Mouse (Mus musculus) B cell, adult 67 days (primary cell): ENCODE data around the gene Olfr926. TPM values are rescaled to one million over a fixed set of nuclear protein-coding genes. Genes with fewer than 3 reads are reported as not detected.

Experiments used
- total RNA-seq, 2 experiments: library from RNA; stranded (reverse); gene quantifications; 4 replicates each; pipeline ENCODE4 v1.2.4; 2023

Gene Olfr926
- total RNA-seq, result not detected

DNA sequence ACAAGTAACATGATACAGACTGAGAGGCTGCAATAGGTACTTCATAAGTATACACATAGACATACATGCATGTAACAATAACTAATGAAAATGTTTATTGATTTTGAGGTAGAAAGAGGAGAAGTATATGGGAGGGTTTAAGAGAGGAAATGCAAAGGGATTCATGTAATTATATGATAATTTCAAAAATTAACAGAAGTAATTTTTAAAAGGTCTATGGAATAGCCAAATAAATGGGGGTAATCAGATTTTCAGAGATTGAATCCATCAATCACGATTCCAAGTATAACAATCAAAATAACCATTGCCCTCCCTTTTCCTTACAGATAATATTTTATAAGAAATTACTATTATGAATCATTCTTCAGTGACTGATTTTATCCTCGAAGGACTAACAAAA is at the start of gene Olfr926:
Gene Olfr926 (plus strand): TSS at position 301 of the 400 bp plus-strand sequence.

DNA sequence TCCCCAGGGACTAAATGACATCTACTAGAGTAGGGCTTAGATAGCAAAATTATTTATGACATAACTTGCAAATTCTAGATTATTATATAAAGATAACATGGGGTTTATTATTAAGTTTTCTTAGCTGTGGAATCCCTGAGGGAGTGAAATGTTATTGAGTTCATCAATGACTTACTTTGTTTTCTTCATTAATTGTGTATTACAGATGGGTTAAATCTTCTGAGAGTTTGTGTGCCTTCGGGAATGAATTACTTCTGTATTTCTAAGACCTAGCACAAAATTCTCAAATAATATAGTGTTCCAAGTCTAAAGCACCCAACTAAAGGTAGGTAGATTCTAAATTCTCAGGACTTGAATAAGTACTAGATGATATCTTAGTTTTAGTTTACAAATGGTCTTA is 32.8 kb upstream of the Olfr926 start, which contains the start of gene Olfr924:
Gene Olfr924 (plus strand): TSS at position 301 of the 400 bp plus-strand sequence.

DNA sequence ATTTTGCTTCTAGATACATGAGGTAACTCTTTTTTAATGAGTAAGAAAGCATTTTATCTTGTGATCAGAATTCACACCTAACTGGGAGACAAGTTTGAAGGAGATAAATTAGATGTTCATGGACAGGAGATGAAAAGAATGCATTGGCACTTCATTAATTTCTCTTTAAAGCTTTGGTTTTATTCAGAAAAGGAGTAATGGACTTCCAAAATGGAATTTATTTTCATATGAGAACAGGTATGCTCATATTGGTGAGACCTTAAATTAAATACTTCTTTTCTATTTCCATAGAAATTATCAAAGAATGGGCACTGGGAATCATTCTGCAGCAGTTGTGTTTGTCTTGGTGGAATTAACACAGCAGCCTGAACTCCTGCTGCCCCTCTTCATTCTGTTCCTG is 22.2 kb upstream of the Olfr926 start, which contains the start of gene Olfr26:
Gene Olfr26 (plus strand): TSS at position 301 of the 400 bp plus-strand sequence.

Other genes with a start within 250 kb of the Olfr926 start
- gene Olfr916, start 217.3 kb upstream of the Olfr926 start, total RNA-seq, result not detected
- not detected for gene Olfr917, start 211.3 kb upstream of the Olfr926 start, total RNA-seq
- gene Olfr918, start 202.5 kb upstream of the Olfr926 start, total RNA-seq, result not detected
- gene Olfr919, start 173.5 kb upstream of the Olfr926 start, total RNA-seq, result not detected
- 1 to 10 TPM; 6.2 to 9.1 TPM for gene Vwa5a, start 158.9 kb upstream of the Olfr926 start, total RNA-seq
- not detected for gene Olfr920, start 124.8 kb upstream of the Olfr926 start, total RNA-seq
- not detected for gene Olfr921, start 104.1 kb upstream of the Olfr926 start, total RNA-seq
- gene Olfr922, start 62.5 kb upstream of the Olfr926 start, total RNA-seq, result not detected
- gene Olfr923, start 50.6 kb upstream of the Olfr926 start, total RNA-seq, result not detected
- not detected for gene Olfr924, start 32.7 kb upstream of the Olfr926 start, total RNA-seq
- gene Olfr26, start 22.1 kb upstream of the Olfr926 start, total RNA-seq, result not detected
- gene Olfr930, start 52.7 kb downstream of the Olfr926 start, total RNA-seq, result not detected
- not detected for gene Olfr933, start 95.2 kb downstream of the Olfr926 start, total RNA-seq
- gene Olfr934, start 111.2 kb downstream of the Olfr926 start, total RNA-seq, result not detected
- gene Olfr935, start 122.6 kb downstream of the Olfr926 start, total RNA-seq, result not detected
- not detected for gene Olfr146, start 146.3 kb downstream of the Olfr926 start, total RNA-seq
- not detected for gene Olfr937, start 187.8 kb downstream of the Olfr926 start, total RNA-seq
- not detected for gene Olfr938, start 201.8 kb downstream of the Olfr926 start, total RNA-seq